Mouse (Mus musculus) left cerebral cortex, adult 9 months (tissue): ENCODE measurements around the gene Arv1.

Experiments used
- DNase-seq, 2 experiments: peaks; one replicate each; pipeline ENCODE4 v3.0.0; 2022; ENCODE audit warnings: low spot score in 2 of 2

Arv1 gene

DNA sequence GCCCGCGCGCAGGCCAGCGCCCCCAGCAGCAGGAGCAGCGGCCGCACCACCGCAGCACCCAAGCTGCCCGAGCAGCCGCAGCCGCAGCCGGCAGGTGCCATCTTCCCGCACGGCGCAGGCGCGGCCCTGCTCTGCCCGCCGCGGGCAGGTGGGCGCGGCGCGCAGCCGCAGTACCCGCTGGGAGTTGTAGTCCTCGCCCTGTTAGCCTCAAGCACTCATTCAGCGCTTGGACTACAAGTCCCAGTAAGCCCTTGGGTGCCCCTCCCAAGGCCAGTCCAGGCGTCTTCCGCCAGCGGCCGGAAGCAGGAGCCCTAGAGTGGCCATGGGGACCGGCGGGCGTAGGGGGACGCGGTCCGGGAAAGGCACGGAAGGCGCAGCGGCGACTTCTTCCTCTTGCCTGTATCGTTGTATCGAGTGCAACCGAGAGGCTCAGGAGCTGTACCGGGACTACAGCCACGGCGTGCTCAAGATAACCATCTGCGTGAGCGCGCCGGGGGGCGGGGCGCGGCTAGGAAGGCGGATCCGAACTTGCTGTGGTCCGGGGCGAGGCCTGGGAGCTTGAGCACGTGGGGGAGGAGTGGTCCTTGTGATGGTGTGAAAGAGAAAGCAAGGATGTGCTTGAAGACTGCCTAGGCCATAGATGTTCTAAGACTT is at the start of gene Arv1, which contains the start of gene Ttc13:
TSS of gene Arv1 (plus strand) at position 278 of the 654 bp plus-strand sequence.
TSS of gene Ttc13 (minus strand) at position 122 of the 654 bp plus-strand sequence.
- peak; percentile 93 to 95 for DNase-seq

DNA sequence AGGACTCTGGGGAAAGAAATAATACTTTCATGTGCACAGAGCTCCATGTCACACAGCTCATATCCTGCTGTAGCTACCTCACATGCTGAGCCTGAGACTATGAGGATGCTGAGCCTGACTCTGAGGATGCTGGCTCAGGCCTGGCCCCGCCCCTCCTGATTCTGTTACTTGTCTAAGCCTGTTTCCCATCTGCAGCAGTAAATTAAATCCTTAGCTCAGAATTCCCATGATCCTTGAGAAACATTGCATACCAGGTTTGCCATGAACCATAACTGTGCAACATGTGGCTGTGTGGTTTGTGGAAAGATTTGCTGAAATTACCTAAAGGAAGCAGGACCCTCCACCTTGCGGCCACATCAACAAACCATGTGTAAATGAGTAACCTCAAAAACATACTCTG is 49.6 kb upstream of the Arv1 start:
- DNase-seq = no peak

DNA sequence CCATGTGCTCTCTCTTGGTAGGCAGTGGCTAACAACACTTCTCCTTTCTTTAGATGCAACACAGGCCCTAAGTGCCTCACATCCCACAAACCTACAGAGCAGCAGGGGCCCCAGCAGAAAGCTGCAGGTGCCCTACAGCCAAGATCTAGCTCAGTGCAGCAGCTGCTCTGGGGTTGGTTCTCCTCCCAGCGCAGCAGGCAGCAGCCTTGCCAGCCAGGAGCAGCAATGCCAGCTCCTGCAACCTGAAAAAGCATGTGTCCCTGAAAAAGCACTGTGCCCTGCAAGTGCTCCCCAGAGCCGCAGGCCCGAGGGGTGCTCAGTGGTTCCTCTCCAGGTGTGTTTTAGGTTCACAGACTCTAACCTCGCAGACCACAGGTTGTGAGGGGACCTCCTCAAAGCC is 45.3 kb upstream of the Arv1 start:
- no peak for DNase-seq

DNA sequence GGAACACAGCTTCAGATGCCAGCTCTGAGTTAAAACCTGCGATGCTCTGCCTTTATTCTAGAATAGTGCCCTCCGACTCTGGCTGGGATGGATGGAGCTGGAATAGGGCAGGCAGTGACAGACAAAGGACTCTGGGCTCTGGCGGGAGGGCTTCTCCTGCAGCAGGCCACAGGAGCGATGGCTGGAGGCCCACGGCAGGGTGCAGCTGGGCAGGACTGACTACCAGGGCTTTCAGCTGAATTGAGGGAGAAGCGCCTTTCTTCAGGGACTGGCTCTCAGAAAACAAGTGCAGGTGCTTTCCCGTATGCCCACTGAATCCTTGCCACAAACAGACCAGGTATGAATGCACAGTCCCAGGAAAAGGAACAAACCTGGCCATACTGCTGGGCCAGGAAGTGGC is 44.9 kb upstream of the Arv1 start:
- DNase-seq = peak in 1 of 2 experiments; percentile 34

DNA sequence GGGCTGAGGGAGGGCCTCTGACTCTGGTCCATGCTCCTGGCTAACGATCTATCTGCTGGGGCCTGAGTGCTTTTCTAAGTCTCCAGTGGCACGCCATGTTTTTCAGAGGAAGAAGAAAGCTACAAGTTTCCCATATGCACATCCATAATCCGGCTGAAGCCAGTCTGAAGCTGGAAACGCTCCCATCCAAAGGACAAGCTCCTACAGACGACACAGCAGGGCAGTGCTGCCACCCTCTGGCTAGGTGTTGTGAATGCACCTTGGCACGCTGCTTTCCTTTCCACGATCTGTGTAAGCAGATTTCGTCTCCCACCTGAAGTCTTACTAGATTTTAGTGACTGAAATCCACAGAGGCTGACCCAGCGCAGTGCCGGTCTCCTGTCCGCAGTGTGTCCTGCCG is 44.5 kb upstream of the Arv1 start:
- DNase-seq = peak; percentile 70 to 92

DNA sequence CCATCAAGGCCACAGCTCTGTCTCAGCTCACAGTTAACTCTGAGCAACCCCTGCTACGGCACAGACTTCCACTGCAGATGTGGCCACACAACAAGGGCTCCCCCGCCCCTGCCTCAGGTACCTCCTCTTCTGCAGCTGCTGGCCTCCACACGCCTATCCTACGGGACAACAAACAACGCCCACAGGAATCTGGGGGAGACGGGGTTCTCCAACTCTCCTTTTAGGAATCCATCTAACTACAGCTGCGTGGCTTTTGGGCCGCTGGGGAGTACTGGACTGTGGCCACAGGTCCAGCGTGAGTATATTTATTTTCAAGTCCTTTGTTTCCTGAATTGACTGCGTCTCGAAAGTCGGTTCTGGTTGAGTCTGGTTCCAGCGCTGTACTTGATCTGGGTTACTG is 43.7 kb upstream of the Arv1 start:
- DNase-seq = no peak

DNA sequence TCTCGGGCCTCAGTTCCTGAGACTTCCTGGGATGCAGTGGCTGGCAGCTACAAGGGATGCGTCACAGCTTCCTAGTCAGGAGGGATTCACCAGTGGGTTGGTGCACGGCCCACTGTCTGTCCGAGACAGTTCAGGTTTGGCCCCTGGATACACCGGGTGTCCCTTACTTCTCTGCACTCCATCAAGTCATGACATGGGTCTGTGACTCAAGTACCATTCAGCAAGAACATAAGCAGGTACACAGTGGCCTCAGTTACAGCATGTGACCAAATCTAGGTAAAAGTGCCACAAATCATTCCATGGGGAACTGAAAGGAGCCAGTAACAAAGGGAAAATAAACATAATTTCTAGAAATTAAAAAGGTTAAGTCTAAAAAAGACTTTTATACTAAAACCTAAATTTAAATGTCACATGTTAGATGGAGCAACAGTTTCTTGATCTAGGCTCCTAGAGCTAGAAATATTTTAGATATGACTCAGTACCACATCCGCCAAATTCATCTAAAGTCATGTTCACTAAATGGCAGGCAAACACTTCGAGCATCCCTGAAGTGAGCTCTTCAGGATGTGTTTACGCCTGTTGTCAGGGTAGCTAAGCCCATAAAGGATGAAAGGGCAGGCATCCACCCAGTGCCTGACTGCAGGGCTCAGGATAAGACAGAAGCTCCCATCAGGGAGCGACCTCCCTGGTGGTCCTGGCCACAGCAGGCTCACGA is 40.7 kb upstream of the Arv1 start:
- no peak for DNase-seq

DNA sequence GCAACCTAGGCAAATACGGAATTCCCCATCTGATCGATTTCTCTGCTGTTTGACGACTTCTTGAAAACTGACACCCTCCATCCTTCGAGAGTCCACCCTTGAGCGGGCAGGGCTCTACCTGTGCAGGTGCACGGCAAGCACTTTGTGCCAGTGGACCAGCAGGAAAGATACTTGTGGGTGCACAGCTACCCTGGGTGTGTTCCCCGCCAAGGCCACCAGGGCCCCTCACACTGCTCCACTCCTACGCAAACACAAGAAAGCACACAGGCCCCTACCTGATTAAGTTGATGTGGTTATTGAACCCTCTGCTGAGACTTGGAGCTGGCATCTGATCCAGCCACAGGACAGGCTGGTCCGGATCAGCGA is 40.2 kb upstream of the Arv1 start:
- no peak for DNase-seq

DNA sequence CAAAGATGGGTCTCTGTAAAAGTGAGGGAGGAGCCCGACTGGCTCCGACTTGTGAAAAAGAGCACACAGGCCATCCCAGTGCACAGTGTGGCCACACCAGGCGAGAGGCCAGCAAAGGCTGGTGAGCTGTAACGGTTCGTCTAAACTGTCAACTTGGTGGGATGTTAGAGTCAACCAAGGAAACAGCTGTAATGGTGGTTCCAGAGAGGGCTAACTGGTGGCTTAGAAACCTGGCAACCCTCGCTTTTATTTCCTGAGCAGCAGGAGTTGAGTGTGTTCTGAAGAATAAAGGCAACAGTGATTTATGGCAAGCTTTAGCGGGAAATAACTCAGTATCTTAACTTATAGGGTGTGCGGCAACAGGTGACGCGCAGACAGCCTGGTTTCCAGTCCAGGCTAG is 39.7 kb upstream of the Arv1 start:
- DNase-seq = no peak

DNA sequence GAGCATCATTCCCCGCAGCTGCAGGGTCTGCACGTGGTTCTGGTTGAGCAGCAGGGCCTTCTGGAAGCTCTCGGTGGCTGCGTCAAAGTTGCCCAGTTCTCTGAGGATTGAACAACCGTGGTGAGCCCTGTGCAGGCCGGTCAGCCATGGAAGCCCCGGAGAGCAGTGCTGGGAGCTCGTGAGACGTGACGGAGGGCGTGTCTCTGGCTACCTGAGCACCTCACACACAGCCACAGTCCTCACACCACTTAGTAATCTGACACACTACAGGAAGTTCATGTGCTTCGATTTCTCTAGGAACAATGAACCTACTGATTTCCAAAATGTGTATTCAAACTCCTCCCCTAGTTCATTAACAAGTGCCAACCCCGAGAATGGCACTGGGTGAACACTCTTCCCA is 33.0 kb upstream of the Arv1 start:
- DNase-seq = no peak

DNA sequence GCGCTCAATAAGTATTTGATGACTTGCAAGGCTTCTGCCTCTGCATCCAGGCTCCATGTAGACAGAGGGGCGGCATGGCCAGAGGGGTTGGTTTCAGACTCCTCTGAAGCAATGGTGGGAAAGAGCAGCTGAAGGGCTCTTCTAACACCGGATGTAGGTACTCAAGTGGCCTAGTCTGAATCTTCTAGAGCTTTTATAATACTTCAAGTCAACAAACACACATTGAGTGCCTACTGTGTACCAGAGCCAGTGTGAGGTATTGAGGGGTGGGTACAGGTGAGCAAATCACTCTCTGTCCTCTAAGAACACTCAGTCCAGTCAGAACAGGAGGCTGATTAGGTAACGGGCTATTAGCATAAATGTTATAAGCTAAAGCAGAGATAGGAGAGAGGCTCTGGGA is 30.2 kb upstream of the Arv1 start:
- no peak for DNase-seq

DNA sequence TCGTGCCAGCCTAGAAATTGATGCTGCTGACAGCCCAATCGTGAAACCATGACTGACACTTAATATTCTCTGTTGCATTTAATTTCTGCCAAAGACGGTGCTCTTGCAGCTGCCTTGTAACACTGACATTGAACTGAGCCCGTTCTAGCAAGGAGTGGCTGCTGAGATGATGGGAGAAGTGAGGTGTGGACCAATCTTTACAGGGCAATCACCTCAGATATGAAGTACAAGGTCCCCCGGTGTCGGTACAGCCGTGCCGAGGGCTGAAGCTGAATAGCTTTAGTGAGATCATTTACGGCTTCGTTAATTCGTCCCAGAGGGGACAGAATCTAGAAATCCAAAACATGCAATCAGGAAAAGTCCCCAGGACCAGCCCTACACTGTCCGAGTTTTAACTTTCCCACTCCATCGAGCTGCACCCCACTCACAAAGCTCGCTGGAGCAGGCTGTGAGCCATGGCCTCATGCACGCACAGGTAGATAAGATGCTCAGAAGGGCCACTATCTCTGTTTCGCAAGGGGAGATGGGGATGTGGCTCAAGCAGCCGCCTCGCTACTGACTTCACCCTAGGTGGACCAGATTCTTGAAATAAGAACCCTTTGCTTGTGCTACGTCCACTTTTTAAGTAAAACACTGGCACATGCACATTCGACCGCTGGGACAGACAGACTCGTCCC is 26.4 kb upstream of the Arv1 start:
- DNase-seq = no peak

DNA sequence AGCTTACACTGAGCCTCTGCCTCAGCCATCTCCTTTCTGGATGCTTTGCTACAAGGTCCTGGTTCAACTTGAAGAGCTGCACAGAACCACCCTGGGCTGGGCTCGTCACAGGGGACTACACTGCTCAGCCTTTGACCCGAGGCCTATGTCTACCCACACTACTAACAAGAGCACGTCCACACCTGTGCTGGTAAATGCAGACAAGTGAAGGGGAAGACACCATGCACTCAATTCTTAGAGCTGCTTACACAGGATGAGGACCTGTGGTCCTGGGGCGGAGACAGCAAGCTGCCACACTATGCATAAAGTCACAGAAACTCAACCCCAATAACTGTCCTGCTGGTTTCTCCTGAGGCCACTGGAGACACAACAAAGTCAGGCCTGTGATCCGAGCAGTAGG is 21.7 kb upstream of the Arv1 start:
- no peak for DNase-seq

DNA sequence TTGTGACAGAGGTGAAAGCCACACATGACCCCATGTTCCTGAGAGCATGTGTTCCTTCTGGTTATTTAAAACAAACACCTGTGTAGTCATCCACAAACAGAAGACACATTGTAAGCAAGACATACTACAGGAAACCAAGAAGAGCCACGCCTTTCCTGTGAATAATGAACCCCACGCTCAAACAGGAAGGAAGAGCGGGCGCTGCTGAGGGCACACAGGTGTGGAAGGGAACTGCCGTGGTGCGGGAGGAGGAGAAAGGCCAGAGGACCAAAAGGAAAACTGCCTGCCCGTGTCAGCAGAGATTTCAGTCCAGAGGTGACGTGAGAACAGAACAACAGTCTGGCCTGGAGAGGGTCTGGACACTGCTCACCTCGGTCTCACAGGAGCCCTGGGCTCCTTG is 20.9 kb upstream of the Arv1 start:
- DNase-seq = no peak

DNA sequence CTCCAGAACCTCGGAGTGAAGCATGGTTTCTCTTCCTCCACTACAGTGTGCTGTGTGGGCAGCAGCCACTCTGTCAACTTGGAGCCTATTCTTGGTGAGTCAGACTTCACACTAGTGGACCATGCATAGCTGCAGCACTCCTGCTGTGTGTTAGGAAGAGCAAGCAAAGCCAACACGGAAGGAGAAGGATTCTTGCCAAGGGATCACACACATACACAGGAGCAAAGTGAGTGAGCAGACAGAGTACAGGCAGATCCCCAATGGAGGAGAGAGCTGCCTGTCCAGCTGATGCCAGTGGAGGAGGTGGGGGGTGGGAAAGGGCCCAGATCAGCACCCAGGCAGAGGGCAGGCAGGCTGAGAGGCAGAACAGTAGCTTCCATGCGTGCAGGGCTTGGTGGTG is 19.8 kb upstream of the Arv1 start:
- peak in 1 of 2 experiments; percentile 46 for DNase-seq

DNA sequence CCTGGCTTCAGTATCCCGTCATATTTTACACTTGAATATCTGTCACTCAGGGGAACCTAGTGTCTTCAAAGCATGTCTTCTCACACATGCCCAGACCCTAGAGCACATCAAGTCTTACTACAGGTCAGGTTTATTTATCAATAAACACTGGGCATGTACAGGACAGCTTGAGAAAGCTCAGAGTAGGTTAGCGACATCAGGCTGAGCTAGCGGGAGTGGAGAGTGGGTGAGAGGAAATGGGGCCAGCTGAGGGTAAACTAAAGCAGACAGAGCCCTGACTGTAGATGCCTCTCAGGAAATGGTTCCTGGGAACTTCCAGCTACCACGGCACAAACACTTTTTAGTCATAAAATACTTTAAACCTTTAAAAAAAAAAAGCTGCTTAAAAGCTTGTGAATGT is 18.4 kb upstream of the Arv1 start:
- no peak for DNase-seq

DNA sequence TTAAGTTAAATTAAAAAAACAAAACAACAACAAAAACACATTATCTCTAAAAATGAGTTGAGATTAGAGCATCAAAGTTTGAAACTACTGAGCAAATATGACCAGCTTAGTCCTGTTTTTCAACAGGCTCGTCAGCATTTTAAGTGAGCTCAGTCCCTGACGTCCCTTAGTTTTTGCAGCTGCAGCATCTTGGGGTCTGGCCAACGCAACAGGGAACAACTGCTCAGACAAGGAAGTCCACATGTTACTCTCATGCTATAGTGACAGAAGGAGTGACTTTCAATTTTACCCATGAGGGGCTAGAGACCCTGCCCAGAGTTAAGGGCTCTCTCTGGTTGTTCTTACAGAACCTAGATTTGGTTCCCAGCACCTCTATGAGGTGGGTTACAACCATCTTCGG is 17.6 kb upstream of the Arv1 start:
- no peak for DNase-seq

DNA sequence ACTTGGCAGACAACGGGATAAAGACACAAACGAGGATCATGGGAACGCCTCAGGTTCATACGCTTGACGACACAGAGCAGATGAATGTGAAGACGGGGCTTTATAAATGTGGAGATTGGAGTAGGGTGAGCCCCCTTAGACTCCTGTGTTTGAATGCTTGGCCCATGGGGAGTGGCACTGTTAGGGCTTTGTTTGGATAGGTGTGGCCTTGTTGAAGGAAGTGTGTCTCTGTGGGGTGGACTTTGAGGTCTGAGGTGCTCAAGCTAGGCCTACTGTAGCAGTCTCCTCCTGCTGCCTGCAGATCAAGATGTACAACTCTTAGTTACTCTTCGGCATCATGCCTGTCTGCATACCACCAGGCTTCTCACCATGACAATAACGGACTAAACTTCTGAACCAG is 16.1 kb upstream of the Arv1 start:
- DNase-seq = no peak

DNA sequence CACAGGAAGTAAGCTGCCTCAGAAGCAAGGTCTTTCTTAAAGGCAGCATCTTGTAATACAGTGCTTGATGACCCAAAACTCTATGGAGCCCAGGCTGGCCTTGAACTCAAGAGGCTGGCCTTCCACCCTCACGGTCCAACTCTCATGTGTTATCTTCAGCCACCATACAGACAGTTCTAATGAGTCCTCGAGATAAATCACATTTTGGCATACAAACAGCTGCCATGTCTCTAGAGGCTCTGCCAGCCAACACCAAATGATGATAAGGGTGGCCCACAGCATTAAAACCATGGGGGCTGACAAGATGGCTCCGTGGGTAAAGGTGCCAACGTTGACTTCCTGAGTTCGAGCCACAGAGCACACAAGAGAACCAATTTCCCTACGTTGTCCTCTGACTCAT is 8.7 kb upstream of the Arv1 start:
- DNase-seq = no peak

DNA sequence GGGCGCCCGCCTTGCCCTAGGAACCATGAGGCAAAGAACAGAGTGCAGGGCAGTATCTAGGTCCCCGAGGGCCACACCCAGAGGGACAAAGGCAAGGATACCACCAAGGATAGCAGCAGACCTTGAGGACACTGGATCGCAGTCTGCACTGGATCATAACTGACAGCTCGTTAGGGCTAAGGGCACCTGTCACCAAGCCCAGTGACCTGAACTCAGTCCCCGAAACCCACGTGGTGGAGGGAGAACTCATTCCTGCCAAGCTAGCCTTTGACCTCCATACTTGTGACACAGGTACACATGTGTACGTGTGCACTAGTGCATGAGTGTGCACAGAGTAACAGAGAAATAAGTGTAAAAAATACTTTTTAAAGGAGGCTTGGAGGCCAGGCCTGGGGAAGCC is 6.2 kb upstream of the Arv1 start:
- DNase-seq = no peak

DNA sequence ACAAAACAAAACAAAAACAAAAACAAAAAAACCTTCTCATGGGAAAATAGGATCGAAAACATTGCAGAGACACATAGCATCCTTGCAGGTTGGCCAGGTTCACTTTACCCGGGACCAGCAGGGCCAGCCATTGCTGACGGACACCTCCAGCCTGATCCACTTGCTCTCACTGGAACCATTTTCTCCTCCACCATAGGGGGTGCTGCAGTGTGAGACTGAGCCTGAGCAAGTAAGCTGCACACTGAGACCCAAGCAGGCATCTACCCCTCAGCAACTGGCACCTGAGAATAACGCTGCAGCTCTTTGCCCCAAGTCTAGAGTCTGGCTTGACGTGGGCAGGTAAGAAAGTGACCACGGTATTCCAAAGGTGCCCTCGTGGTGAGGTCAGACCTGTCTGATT is 1.8 kb upstream of the Arv1 start:
- DNase-seq = no peak

DNA sequence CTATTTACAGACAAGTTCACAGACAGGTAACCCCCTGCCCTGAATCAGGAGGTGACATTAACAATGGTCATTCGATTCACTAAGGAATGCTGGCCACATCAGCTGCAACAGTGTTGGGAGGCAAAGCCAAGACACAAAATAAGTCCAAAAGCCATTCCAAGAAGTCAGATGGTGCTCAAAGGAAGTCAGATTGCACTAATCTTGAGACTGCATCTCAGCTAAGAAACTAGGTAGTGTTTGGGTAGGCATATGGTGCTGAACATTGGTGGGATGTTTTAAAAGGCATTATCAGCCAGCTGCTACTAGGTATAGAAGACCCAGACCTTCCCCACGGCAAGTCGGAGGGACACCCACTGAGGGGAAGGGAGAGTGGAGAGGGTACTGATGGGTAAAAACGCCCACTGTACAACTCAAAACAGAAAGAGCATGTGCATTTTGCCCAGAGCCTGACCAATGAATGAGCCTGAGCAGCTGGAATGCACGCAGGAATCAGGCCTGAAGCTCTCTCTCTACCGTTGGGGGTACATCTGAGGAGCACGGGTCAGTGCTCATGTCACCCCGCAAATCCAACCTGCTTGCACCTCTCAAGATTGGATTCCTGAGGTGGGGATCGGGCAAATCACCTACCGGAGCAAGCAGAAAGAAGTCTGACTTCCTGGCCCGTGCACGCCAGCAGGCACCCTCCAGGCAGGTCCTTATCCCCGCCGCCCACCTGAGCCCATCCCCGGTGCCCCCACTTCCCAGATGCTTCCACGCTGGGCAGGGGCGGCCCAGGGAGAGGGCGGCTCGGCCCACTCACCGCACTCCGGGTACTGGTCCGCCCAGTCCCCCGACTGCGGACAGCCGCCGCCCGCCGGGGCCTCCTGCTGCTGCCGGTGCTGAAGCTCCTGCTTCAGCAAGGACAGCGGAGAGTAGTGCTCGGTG is 739 bp upstream of the Arv1 start:
- DNase-seq = peak in 1 of 2 experiments; percentile 19
